Mouse (Mus musculus): ENCODE data around the gene Tmem102. TPM values are rescaled to one million over a fixed set of nuclear protein-coding genes. Genes with fewer than 3 reads are reported as not detected.

Tmem102 gene
- polyA plus RNA-seq, 1 experiment from 2014 or later = 1.2 TPM

GRCm38 (mm10) chr11:69837952-69838713 is 32.7 kb upstream of the Tmem102 start, which contains the start of gene Tmem256:
Tmem256 (plus strand) TSS chr11:69838514.
- under 1% methylated on average over 34 of the region's 34 CpGs for WGBS
- peak within 1 kb of the TSS; percentile 93 for H3K27ac ChIP-seq (replicated peaks)
- peak within 1 kb of the TSS; percentile 82 for H3K4me3 ChIP-seq
- H3K4me2 ChIP-seq (replicated peaks) = peak within 1 kb of the TSS; percentile 96
- H3K9me3 ChIP-seq = no peaks in the 10 kb centered on the region
- ATAC-seq (ENCODE audit: low FRiP score, low read depth) = peak; percentile 86
- peaks cover 42% of the 10 kb centered on the region for H3K4me1 ChIP-seq
- H3K9ac ChIP-seq (replicated peaks) = peak within 1 kb of the TSS; percentile 86
- H3K36me3 ChIP-seq = peaks cover 9% of the 10 kb centered on the region
- H3K27me3 ChIP-seq = peaks cover 9% of the 10 kb centered on the region

GRCm38 (mm10) chr11:69837604-69837951 is 32.2 kb upstream of the Tmem102 start, which contains the start of gene Nlgn2:
Nlgn2 (minus strand) TSS chr11:69837784.
- Histone ChIP-seq H3K27ac (replicated peaks) (peak within 1 kb of the TSS; percentile 93), H3K4me2 (replicated peaks) (peak within 1 kb of the TSS; percentile 96), H3K4me3 (peak within 1 kb of the TSS; percentile 82), H3K9ac (replicated peaks) (peak within 1 kb of the TSS; percentile 86), H3K36me3 (peaks cover 15% of the 10 kb centered on the region), H3K27me3 (peaks cover 9% of the 10 kb centered on the region), H3K4me1 (peaks cover 42% of the 10 kb centered on the region), H3K9me3 (no peaks in the 10 kb centered on the region)
- WGBS = under 1% methylated on average over 32 of the region's 32 CpGs
- ATAC-seq (ENCODE audit: low FRiP score, low read depth) = peak; percentile 55

GRCm38 (mm10) chr11:69836703-69837576 is 31.5 kb upstream of the Tmem102 start:
- Histone ChIP-seq H3K27ac (replicated peaks) (peak overlapping the region; percentile 93), H3K4me3 (peak overlapping the region; percentile 82), H3K27me3 (peaks cover 9% of the 10 kb centered on the region), H3K9me3 (no peaks in the 10 kb centered on the region), H3K4me2 (replicated peaks) (peak overlapping the region; percentile 96), H3K9ac (replicated peaks) (peak overlapping the region; percentile 86), H3K36me3 (peaks cover 21% of the 10 kb centered on the region), H3K4me1 (peaks cover 46% of the 10 kb centered on the region)
- ATAC-seq (ENCODE audit: low FRiP score, low read depth) = 0 out of 2 replicates have a peak, but pooled peaks have one; percentile 2
- 1% methylated on average over 51 of the region's 52 CpGs for WGBS

- Histone ChIP-seq H3K4me1 (peaks cover 47% of the 10 kb centered on the region), H3K27me3 (peaks cover 9% of the 10 kb centered on the region), H3K4me2 (replicated peaks) (peak overlapping the region; percentile 96), H3K9me3 (no peaks in the 10 kb centered on the region), H3K9ac (replicated peaks) (peak overlapping the region; percentile 86), H3K4me3 (peak overlapping the region; percentile 82), H3K36me3 (peaks cover 31% of the 10 kb centered on the region), H3K27ac (replicated peaks) (peak overlapping the region; percentile 93)
- ATAC-seq (ENCODE audit: low FRiP score, low read depth) = no peak
- 11% methylated on average over 4 of the region's 4 CpGs for WGBS
These were observed 30.5 kb upstream of the Tmem102 start for GRCm38 (mm10) chr11:69835966-69836335.

- Histone ChIP-seq H3K27me3 (peaks cover 9% of the 10 kb centered on the region), H3K4me2 (replicated peaks) (peak overlapping the region; percentile 96), H3K36me3 (peaks cover 35% of the 10 kb centered on the region), H3K4me3 (peak overlapping the region; percentile 82), H3K9ac (replicated peaks) (peak overlapping the region; percentile 86), H3K9me3 (no peaks in the 10 kb centered on the region), H3K4me1 (peaks cover 47% of the 10 kb centered on the region), H3K27ac (replicated peaks) (peak overlapping the region; percentile 93)
- ATAC-seq (ENCODE audit: low FRiP score, low read depth) = no peak
- WGBS = under 1% methylated on average over 9 of the region's 9 CpGs
These were observed 30.0 kb upstream of the Tmem102 start for GRCm38 (mm10) chr11:69835326-69835965.

- no peak for ATAC-seq (ENCODE audit: low FRiP score, low read depth)
- peaks cover 43% of the 10 kb centered on the region for H3K36me3 ChIP-seq
- H3K9me3 ChIP-seq = no peaks in the 10 kb centered on the region
- 12% methylated on average over 35 of the region's 48 CpGs for WGBS
- H3K4me2 ChIP-seq (replicated peaks) = peak overlapping the region; percentile 96
- peaks cover 9% of the 10 kb centered on the region for H3K27me3 ChIP-seq
- peak overlapping the region; percentile 82 for H3K4me3 ChIP-seq
- H3K9ac ChIP-seq (replicated peaks) = peak overlapping the region; percentile 86
- peak overlapping the region; percentile 44 for H3K27ac ChIP-seq (replicated peaks)
- peaks cover 47% of the 10 kb centered on the region for H3K4me1 ChIP-seq
These were observed 28.7 kb upstream of the Tmem102 start for GRCm38 (mm10) chr11:69834001-69834549.

GRCm38 (mm10) chr11:69833554-69833953 is 28.1 kb upstream of the Tmem102 start:
- Histone ChIP-seq H3K36me3 (peaks cover 48% of the 10 kb centered on the region), H3K27me3 (peaks cover 9% of the 10 kb centered on the region), H3K4me2 (replicated peaks) (peak overlapping the region; percentile 96), H3K9me3 (no peaks in the 10 kb centered on the region), H3K27ac (replicated peaks) (peak overlapping the region; percentile 44; the same call in 1 of the 2 replicates), H3K9ac (replicated peaks) (peak overlapping the region; percentile 86), H3K4me1 (peaks cover 44% of the 10 kb centered on the region), H3K4me3 (peak overlapping the region; percentile 82)
- ATAC-seq (ENCODE audit: low FRiP score, low read depth) = no peak
- 60% methylated on average over 8 of the region's 8 CpGs for WGBS

DNA sequence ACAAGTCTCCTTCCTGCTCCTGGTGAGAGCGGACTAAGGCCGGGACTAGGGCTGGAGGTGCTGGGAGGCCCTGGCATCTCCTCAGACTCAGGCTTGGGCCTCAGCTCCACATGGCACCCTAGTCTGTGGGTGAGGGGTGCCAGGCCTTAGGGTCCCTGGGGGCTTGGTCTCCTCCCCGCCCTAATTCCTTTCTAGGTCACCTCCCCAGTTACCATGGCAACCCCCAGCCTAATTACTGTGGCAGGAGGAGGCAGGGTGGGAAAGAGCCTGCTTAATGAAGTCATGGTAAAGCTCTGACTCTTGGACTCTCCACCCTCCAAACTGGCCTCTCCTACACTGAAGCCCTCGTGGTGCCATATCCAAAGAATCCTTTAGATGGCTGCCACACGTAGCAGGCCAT is 23.4 kb upstream of the Tmem102 start:
- Histone ChIP-seq H3K4me2 (replicated peaks) (no peak overlapping the region), H3K36me3 (peaks cover 93% of the 10 kb centered on the region), H3K4me3 (no peak overlapping the region), H3K9me3 (no peaks in the 10 kb centered on the region), H3K27ac (replicated peaks) (no peak overlapping the region), H3K9ac (replicated peaks) (no peak overlapping the region), H3K27me3 (peaks cover 7% of the 10 kb centered on the region), H3K4me1 (peaks cover 15% of the 10 kb centered on the region)
- no peak for ATAC-seq (ENCODE audit: low FRiP score, low read depth)
- WGBS = 68% methylated on average over 5 of the region's 5 CpGs

DNA sequence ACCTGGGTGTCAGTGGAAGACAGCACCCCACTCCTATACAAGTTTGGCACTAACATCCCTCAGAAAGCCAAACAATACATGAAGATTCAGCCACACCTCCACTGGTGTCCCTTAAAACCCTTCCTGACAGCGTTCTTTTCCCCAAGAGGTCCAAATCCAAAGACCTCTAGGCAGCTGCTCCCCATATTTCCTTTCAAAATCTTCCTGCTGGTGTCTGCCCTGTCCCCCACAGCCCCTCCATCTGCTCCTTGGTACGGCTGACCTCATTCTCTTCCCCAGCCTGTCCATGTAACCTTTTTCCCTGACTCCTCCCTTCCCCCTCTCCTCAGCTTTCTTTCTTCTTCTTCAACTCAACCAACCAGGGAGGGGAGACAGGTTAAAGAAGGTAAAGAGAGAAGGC is 18.0 kb upstream of the Tmem102 start:
- no peaks in the 10 kb centered on the region for H3K27me3 ChIP-seq
- no peak overlapping the region for H3K4me3 ChIP-seq
- H3K36me3 ChIP-seq = peaks cover 46% of the 10 kb centered on the region
- H3K4me1 ChIP-seq = no peaks in the 10 kb centered on the region
- no peaks in the 10 kb centered on the region for H3K9me3 ChIP-seq
- no peak overlapping the region for H3K27ac ChIP-seq (replicated peaks)
- ATAC-seq (ENCODE audit: low FRiP score, low read depth) = no peak
- H3K9ac ChIP-seq (replicated peaks) = no peak overlapping the region
- H3K4me2 ChIP-seq (replicated peaks) = no peak overlapping the region
- 88% methylated on average over 2 of the region's 2 CpGs for WGBS

- Histone ChIP-seq H3K36me3 (peaks cover 33% of the 10 kb centered on the region), H3K4me3 (no peak within 1 kb of the TSS), H3K4me1 (no peaks in the 10 kb centered on the region), H3K9me3 (0 out of 2 replicates have a peak, but pooled peaks cover 1% of the 10 kb centered on the region), H3K4me2 (replicated peaks) (no peak within 1 kb of the TSS), H3K27ac (replicated peaks) (no peak within 1 kb of the TSS), H3K9ac (replicated peaks) (no peak within 1 kb of the TSS), H3K27me3 (no peaks in the 10 kb centered on the region)
- 94% methylated on average over 3 of the region's 3 CpGs for WGBS
- ATAC-seq (ENCODE audit: low FRiP score, low read depth) = no peak
These were observed 16.7 kb upstream of the Tmem102 start, which contains the start of gene Spem1 for GRCm38 (mm10) chr11:69822080-69822479. Spem1 (minus strand) TSS chr11:69822180.

DNA sequence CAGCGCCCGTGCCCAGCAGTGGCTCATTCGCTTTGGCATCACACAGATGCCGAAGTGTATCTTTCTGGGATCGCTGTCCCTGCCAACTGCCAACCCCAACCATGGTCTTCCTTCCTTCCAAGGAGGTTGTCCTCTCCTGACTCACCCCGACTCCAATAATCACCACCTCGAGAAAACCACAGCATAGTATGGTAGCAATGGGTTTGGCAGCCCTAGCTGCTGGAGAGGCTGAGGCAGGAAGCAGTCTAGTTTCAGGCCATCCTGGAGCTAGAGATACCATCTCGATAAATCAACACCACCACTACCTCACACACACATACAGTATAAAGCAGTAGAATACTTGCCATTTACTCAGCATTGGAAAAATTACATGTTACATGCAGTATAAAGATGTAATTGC is 13.4 kb upstream of the Tmem102 start:
- no peak overlapping the region for H3K9ac ChIP-seq (replicated peaks)
- no peak overlapping the region for H3K4me2 ChIP-seq (replicated peaks)
- peaks cover 1% of the 10 kb centered on the region; the same call in 1 of the 2 replicates for H3K36me3 ChIP-seq
- WGBS = 92% methylated on average over 8 of the region's 8 CpGs
- H3K4me3 ChIP-seq = no peak overlapping the region
- H3K27ac ChIP-seq (replicated peaks) = no peak overlapping the region
- no peaks in the 10 kb centered on the region for H3K4me1 ChIP-seq
- H3K27me3 ChIP-seq = no peaks in the 10 kb centered on the region
- ATAC-seq (ENCODE audit: low FRiP score, low read depth) = no peak
- 0 out of 2 replicates have a peak, but pooled peaks cover 5% of the 10 kb centered on the region for H3K9me3 ChIP-seq

Data from midbrain, embryonic 12.5 days (tissue).